Mouse (Mus musculus): Measurements from ENCODE around the gene Pafah2. TPM values are rescaled to one million over a fixed set of nuclear protein-coding genes. Genes with fewer than 3 reads are reported as not detected.

The Pafah2 gene
- 8.9 and 9.3 TPM in 2 replicates for polyA plus RNA-seq (2012; rRNA removed)

GRCm38 (mm10) chr4:134395977-134396825 is at the start of gene Pafah2:
Gene Pafah2 (plus strand): TSS chr4:134396320.
- Histone ChIP-seq H3K27ac (ENCODE audit: insufficient read depth, low read length) (peak within 1 kb of the TSS; percentile 91), H3K4me3 (ENCODE audit: insufficient read depth, low read length) (peak within 1 kb of the TSS; percentile 45), H3K4me1 (ENCODE audit: control insufficient read depth, insufficient read depth, low read length) (peaks cover 6% of the 10 kb centered on the region)
- TF ChIP-seq CTCF (IDR thresholded peaks at IDR 0.05; ENCODE audit: extremely low read depth, insufficient read depth, low read length) = peak; percentile 98
- peak; percentile 69 for TF ChIP-seq POLR2A (IDR thresholded peaks at IDR 0.05; ENCODE audit: extremely low read depth, insufficient read depth, low read length)

GRCm38 (mm10) chr4:134348078-134348477 is 48.0 kb upstream of the Pafah2 start:
- H3K4me3 ChIP-seq (ENCODE audit: insufficient read depth, low read length) = no peak overlapping the region
- no peak overlapping the region for H3K27ac ChIP-seq (ENCODE audit: insufficient read depth, low read length)
- H3K4me1 ChIP-seq (ENCODE audit: control insufficient read depth, insufficient read depth, low read length) = no peaks in the 10 kb centered on the region
- TF ChIP-seq POLR2A (IDR thresholded peaks at IDR 0.05; ENCODE audit: extremely low read depth, insufficient read depth, low read length) (no peak), CTCF (IDR thresholded peaks at IDR 0.05; ENCODE audit: extremely low read depth, insufficient read depth, low read length) (no peak)

GRCm38 (mm10) chr4:134348545-134348944 is 47.6 kb upstream of the Pafah2 start:
- TF ChIP-seq POLR2A (IDR thresholded peaks at IDR 0.05; ENCODE audit: extremely low read depth, insufficient read depth, low read length) (no peak), CTCF (IDR thresholded peaks at IDR 0.05; ENCODE audit: extremely low read depth, insufficient read depth, low read length) (no peak)
- H3K4me3 ChIP-seq (ENCODE audit: insufficient read depth, low read length) = no peak overlapping the region

GRCm38 (mm10) chr4:134349829-134350228 is 46.3 kb upstream of the Pafah2 start:
- TF ChIP-seq CTCF (IDR thresholded peaks at IDR 0.05; ENCODE audit: extremely low read depth, insufficient read depth, low read length) (no peak), POLR2A (IDR thresholded peaks at IDR 0.05; ENCODE audit: extremely low read depth, insufficient read depth, low read length) (no peak)
- Histone ChIP-seq H3K27ac (ENCODE audit: insufficient read depth, low read length) (no peak overlapping the region), H3K4me1 (ENCODE audit: control insufficient read depth, insufficient read depth, low read length) (no peaks in the 10 kb centered on the region), H3K4me3 (ENCODE audit: insufficient read depth, low read length) (no peak overlapping the region)

More at GRCm38 (mm10) chr4:134348545-134348944, 47.6 kb upstream of the Pafah2 start:
- H3K4me1 ChIP-seq (ENCODE audit: control insufficient read depth, insufficient read depth, low read length) = no peaks in the 10 kb centered on the region
- no peak overlapping the region for H3K27ac ChIP-seq (ENCODE audit: insufficient read depth, low read length)

GRCm38 (mm10) chr4:134350641-134351040 is 45.5 kb upstream of the Pafah2 start:
- Histone ChIP-seq H3K27ac (ENCODE audit: insufficient read depth, low read length) (no peak overlapping the region), H3K4me3 (ENCODE audit: insufficient read depth, low read length) (no peak overlapping the region), H3K4me1 (ENCODE audit: control insufficient read depth, insufficient read depth, low read length) (no peaks in the 10 kb centered on the region)
- no peak for TF ChIP-seq POLR2A (IDR thresholded peaks at IDR 0.05; ENCODE audit: extremely low read depth, insufficient read depth, low read length)
- TF ChIP-seq CTCF (IDR thresholded peaks at IDR 0.05; ENCODE audit: extremely low read depth, insufficient read depth, low read length) = no peak

- Histone ChIP-seq H3K4me1 (ENCODE audit: control insufficient read depth, insufficient read depth, low read length) (no peaks in the 10 kb centered on the region), H3K4me3 (ENCODE audit: insufficient read depth, low read length) (no peak overlapping the region), H3K27ac (ENCODE audit: insufficient read depth, low read length) (no peak overlapping the region)
- TF ChIP-seq POLR2A (IDR thresholded peaks at IDR 0.05; ENCODE audit: extremely low read depth, insufficient read depth, low read length) = no peak
- no peak for TF ChIP-seq CTCF (IDR thresholded peaks at IDR 0.05; ENCODE audit: extremely low read depth, insufficient read depth, low read length)
These were observed 44.5 kb upstream of the Pafah2 start for GRCm38 (mm10) chr4:134351329-134352260.

GRCm38 (mm10) chr4:134352261-134352707 is 43.8 kb upstream of the Pafah2 start:
- H3K4me1 ChIP-seq (ENCODE audit: control insufficient read depth, insufficient read depth, low read length) = no peaks in the 10 kb centered on the region
- no peak overlapping the region for H3K4me3 ChIP-seq (ENCODE audit: insufficient read depth, low read length)
- TF ChIP-seq POLR2A (IDR thresholded peaks at IDR 0.05; ENCODE audit: extremely low read depth, insufficient read depth, low read length) (no peak), CTCF (IDR thresholded peaks at IDR 0.05; ENCODE audit: extremely low read depth, insufficient read depth, low read length) (no peak)
- no peak overlapping the region for H3K27ac ChIP-seq (ENCODE audit: insufficient read depth, low read length)

GRCm38 (mm10) chr4:134352929-134353328 is 43.2 kb upstream of the Pafah2 start:
- no peak overlapping the region for H3K4me3 ChIP-seq (ENCODE audit: insufficient read depth, low read length)
- TF ChIP-seq CTCF (IDR thresholded peaks at IDR 0.05; ENCODE audit: extremely low read depth, insufficient read depth, low read length) (no peak), POLR2A (IDR thresholded peaks at IDR 0.05; ENCODE audit: extremely low read depth, insufficient read depth, low read length) (no peak)
- H3K4me1 ChIP-seq (ENCODE audit: control insufficient read depth, insufficient read depth, low read length) = no peaks in the 10 kb centered on the region
- H3K27ac ChIP-seq (ENCODE audit: insufficient read depth, low read length) = no peak overlapping the region
